Mouse (Mus musculus) kidney, embryonic 14.5 days (tissue): ENCODE results near the gene Sorcs2. TPM values are rescaled to one million over a fixed set of nuclear protein-coding genes. Genes with fewer than 3 reads are reported as not detected.

Experiments
- ATAC-seq: fragments of 200-750 bp; cut with Nextera tagmentation; 2 replicates; pipeline ENCODE4 v1.8.0; 2017; ENCODE audit warnings: moderate number of reproducible peaks, mild to moderate bottlenecking, moderate TSS enrichment, moderate library complexity; ENCODE audit not compliant: low FRiP score, low TSS enrichment
- H3K27ac ChIP-seq: fragments of 300-500 bp; sonication (generic); 2 replicates; pipeline ENCODE4 v1.5.1; 2014; ENCODE audit warnings: low read depth, mild to moderate bottlenecking, low read length, moderate library complexity, mixed read lengths
- H3K27me3 ChIP-seq: fragments of 300-500 bp; sonication (generic); 2 replicates; pipeline ENCODE4 v1.6.1; 2014; ENCODE audit warnings: mild to moderate bottlenecking, low read length; ENCODE audit not compliant: control insufficient read depth, insufficient read depth
- H3K36me3 ChIP-seq: fragments of 300-500 bp; sonication (generic); 2 replicates; pipeline ENCODE4 v1.6.1; 2014; ENCODE audit warnings: low read length, mixed read lengths; ENCODE audit not compliant: control insufficient read depth, insufficient read depth
- H3K4me1 ChIP-seq: fragments of 300-500 bp; sonication (generic); 2 replicates; pipeline ENCODE4 v1.6.1; 2014; ENCODE audit warnings: low read length, mixed read lengths; ENCODE audit not compliant: control insufficient read depth, insufficient read depth
- H3K4me2 ChIP-seq: fragments of 300-500 bp; sonication (generic); replicated peaks from 2 replicates; pipeline ENCODE4 v1.6.1; 2014; ENCODE audit warnings: low read depth, mild to moderate bottlenecking, low read length
- H3K4me3 ChIP-seq: fragments of 300-500 bp; sonication (generic); 2 replicates; pipeline ENCODE4 v1.5.1; 2014; ENCODE audit warnings: mild to moderate bottlenecking, low read length
- H3K9ac ChIP-seq: fragments of 300-500 bp; sonication (generic); 2 replicates; pipeline ENCODE4 v1.6.1; 2014; ENCODE audit warnings: low read depth, mild to moderate bottlenecking, low read length, moderate library complexity
- H3K9me3 ChIP-seq: fragments of 300-500 bp; sonication (generic); 2 replicates; pipeline ENCODE4 v1.6.1; 2016; ENCODE audit warnings: low read length; ENCODE audit not compliant: control insufficient read depth
- WGBS: fragments of 180-500 bp; shearing (Covaris S2); extraction: QIAGEN DNeasy Blood & Tissue Kit; methylation state at CpG from one replicate; pipeline ENCODE4 v1.1.7; 2014; 5-methylcytosine and 5-hydroxymethylcytosine counted together
- polyA plus RNA-seq: library from polyadenylated mRNA; unstranded; fragments of >200 nt; fragmentation: Nextera tagmentation; extraction: Ambion mirVana; gene quantifications from 2 replicates; pipeline ENCODE4 v1.2.1, GENCODE M21; 2014

Gene Sorcs2
- polyA plus RNA-seq, 1 experiment from 2014 or later = 10.3 TPM

DNA sequence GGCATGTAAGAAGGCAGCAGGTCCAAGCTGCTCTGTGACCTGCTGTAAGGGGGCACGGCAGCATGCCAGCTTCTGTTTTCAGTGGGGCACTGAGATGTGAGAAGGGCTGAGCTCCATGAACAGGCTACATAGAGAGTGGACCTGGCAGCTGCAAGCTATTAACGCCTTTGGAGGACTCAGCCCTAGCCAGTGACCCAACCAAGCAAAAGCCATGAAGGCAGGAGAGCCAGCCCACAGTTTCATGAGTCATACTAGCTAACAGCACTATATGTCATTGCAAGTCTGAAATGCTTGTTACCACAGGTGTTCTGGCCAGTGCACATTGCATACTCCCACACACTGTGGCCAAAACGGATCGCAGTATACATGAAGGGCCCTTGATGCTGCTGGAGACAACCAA lies 41.3 kb downstream of the Sorcs2 start:
- Histone ChIP-seq H3K27me3 (no peaks in the 10 kb centered on the region), H3K4me1 (peaks cover 20% of the 10 kb centered on the region), H3K4me3 (no peak overlapping the region), H3K9me3 (no peaks in the 10 kb centered on the region), H3K36me3 (no peaks in the 10 kb centered on the region), H3K27ac (no peak overlapping the region), H3K9ac (no peak overlapping the region), H3K4me2 (no peak overlapping the region)
- ATAC-seq = no peak
- WGBS = 55% methylated on average over 4 of the region's 4 CpGs

- ATAC-seq = no peak
- WGBS = 91% methylated on average over 3 of the region's 3 CpGs
- Histone ChIP-seq H3K4me3 (no peak overlapping the region), H3K9me3 (no peaks in the 10 kb centered on the region), H3K4me2 (no peak overlapping the region), H3K9ac (no peak overlapping the region), H3K4me1 (peaks cover 20% of the 10 kb centered on the region), H3K36me3 (no peaks in the 10 kb centered on the region), H3K27me3 (no peaks in the 10 kb centered on the region), H3K27ac (no peak overlapping the region)
Measured at GRCm38 (mm10) chr5:36355683-36356082, 42.3 kb downstream of the Sorcs2 start.

- Histone ChIP-seq H3K9me3 (no peaks in the 10 kb centered on the region), H3K9ac (no peak overlapping the region), H3K4me1 (0 out of 2 replicates have a peak, but pooled peaks cover 4% of the 10 kb centered on the region), H3K36me3 (no peaks in the 10 kb centered on the region), H3K27me3 (no peaks in the 10 kb centered on the region), H3K27ac (no peak overlapping the region), H3K4me3 (no peak overlapping the region), H3K4me2 (no peak overlapping the region)
- no peak for ATAC-seq
- 96% methylated on average over 6 of the region's 6 CpGs for WGBS
Measured at GRCm38 (mm10) chr5:36353679-36354078, 44.3 kb downstream of the Sorcs2 start.

GRCm38 (mm10) chr5:36353194-36353593 lies 44.7 kb downstream of the Sorcs2 start:
- Histone ChIP-seq H3K4me2 (no peak overlapping the region), H3K27me3 (no peaks in the 10 kb centered on the region), H3K36me3 (no peaks in the 10 kb centered on the region), H3K4me3 (no peak overlapping the region), H3K4me1 (no peaks in the 10 kb centered on the region), H3K27ac (no peak overlapping the region), H3K9me3 (no peaks in the 10 kb centered on the region), H3K9ac (no peak overlapping the region)
- WGBS = 97% methylated on average over 2 of the region's 2 CpGs
- ATAC-seq = no peak

GRCm38 (mm10) chr5:36346698-36347097 lies 51.2 kb downstream of the Sorcs2 start:
- H3K27ac ChIP-seq = no peak overlapping the region
- no peak overlapping the region for H3K4me3 ChIP-seq
- no peak for ATAC-seq
- no peak overlapping the region for H3K4me2 ChIP-seq
- no peaks in the 10 kb centered on the region for H3K4me1 ChIP-seq
- no peaks in the 10 kb centered on the region for H3K9me3 ChIP-seq
- H3K36me3 ChIP-seq = no peaks in the 10 kb centered on the region
- H3K9ac ChIP-seq = no peak overlapping the region
- no peaks in the 10 kb centered on the region for H3K27me3 ChIP-seq
- 92% methylated on average over 4 of the region's 4 CpGs for WGBS

- Histone ChIP-seq H3K27me3 (no peaks in the 10 kb centered on the region), H3K9me3 (no peaks in the 10 kb centered on the region), H3K36me3 (no peaks in the 10 kb centered on the region), H3K27ac (no peak overlapping the region), H3K4me1 (no peaks in the 10 kb centered on the region; the same call in 1 of the 2 replicates), H3K9ac (no peak overlapping the region), H3K4me3 (no peak overlapping the region), H3K4me2 (no peak overlapping the region)
- no peak for ATAC-seq
- 68% methylated on average over 3 of the region's 3 CpGs for WGBS
Measured at GRCm38 (mm10) chr5:36339283-36339682, 58.7 kb downstream of the Sorcs2 start.

- H3K4me3 ChIP-seq = no peak overlapping the region
- H3K4me2 ChIP-seq = no peak overlapping the region
- no peaks in the 10 kb centered on the region for H3K9me3 ChIP-seq
- 76% methylated on average over 7 of the region's 7 CpGs for WGBS
- no peaks in the 10 kb centered on the region for H3K27me3 ChIP-seq
- H3K36me3 ChIP-seq = no peaks in the 10 kb centered on the region
- no peak overlapping the region for H3K27ac ChIP-seq
- H3K9ac ChIP-seq = no peak overlapping the region
- no peak for ATAC-seq
- H3K4me1 ChIP-seq = no peaks in the 10 kb centered on the region; the same call in 1 of the 2 replicates
Measured at GRCm38 (mm10) chr5:36336252-36336651, 61.7 kb downstream of the Sorcs2 start.

GRCm38 (mm10) chr5:36335661-36336060 lies 62.3 kb downstream of the Sorcs2 start:
- Histone ChIP-seq H3K9ac (no peak overlapping the region), H3K27ac (no peak overlapping the region), H3K4me2 (no peak overlapping the region), H3K36me3 (no peaks in the 10 kb centered on the region), H3K9me3 (no peaks in the 10 kb centered on the region), H3K27me3 (no peaks in the 10 kb centered on the region), H3K4me3 (no peak overlapping the region), H3K4me1 (no peaks in the 10 kb centered on the region; the same call in 1 of the 2 replicates)
- ATAC-seq = no peak
- WGBS = 69% methylated on average over 2 of the region's 2 CpGs

DNA sequence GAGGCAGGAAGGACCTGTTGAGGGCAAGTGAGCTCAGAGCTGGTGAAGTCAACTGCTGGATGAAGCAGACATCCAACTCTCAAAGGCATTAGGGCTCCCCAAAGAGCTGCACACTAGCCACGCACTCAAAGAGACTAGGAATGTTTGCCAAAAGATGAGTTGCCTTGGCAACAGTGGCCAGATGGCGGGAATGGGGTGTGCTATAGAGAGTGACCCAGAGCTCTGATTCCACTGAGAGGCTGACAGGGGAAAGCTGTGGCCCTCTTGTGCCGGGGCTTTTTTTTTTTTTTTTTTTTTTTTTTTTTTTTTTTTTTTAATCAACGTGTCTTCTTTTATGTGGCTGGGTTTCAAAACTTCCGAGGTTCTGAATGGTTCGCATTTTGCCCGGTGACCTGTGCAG lies 63.7 kb downstream of the Sorcs2 start:
- Histone ChIP-seq H3K9me3 (no peaks in the 10 kb centered on the region), H3K4me3 (no peak overlapping the region), H3K36me3 (no peaks in the 10 kb centered on the region), H3K9ac (no peak overlapping the region), H3K4me2 (no peak overlapping the region), H3K27ac (no peak overlapping the region), H3K27me3 (no peaks in the 10 kb centered on the region), H3K4me1 (no peaks in the 10 kb centered on the region; the same call in 1 of the 2 replicates)
- ATAC-seq = no peak
- WGBS = 53% methylated on average over 7 of the region's 7 CpGs
